Mouse (Mus musculus) spleen, postnatal 36 days (tissue): Measurements from ENCODE around the gene Tnfaip3.

Experiments
- DNase-seq, 2 experiments: peaks; one replicate each; pipeline ENCODE4 v3.0.0; 2022; ENCODE audit warnings: low spot score in 2 of 2, mixed read lengths in 1 of 2

Tnfaip3 gene

DNA sequence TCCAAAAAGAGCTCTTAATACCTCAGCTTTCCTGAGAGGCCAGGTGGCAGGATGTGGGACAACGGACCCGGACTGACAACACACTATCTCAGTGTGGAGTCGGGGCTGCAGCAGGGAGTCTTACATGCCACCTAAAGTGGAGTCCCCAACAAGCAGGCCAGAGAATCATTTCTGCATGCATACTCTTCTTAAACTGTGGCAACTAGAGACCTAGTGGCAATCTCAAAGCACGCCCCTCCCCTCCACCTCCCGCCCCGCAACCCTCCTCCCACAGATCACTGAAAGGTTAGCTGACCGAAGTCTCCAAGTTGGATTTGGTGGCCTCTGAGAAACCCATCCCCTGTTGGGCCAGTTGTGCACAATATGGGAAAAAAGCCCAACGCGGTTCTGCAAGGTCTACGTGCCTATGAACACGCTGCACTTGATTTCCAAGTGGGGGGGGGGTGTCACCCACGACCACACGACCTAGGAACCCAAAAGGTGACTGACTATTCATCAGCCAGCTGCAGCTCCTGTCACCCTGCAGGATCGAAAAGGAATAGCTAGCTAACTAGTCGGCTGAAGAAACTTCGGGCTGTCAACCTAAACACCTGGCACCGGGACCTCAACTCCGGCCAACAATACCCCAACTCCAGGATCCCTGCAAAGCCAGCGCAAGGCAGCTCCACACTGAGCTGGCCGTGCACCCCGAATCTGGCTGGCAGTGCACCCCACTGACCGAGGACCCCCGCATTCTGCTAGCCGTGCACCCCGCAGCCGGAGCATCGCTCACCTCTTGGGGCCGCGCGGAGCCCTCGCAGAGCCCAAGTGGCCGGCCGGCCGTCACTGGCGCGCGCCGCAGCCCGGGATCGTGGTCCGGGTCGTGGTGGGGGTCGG is 838 bp downstream of the Tnfaip3 start:
- DNase-seq: peak; percentile 37 to 43

DNA sequence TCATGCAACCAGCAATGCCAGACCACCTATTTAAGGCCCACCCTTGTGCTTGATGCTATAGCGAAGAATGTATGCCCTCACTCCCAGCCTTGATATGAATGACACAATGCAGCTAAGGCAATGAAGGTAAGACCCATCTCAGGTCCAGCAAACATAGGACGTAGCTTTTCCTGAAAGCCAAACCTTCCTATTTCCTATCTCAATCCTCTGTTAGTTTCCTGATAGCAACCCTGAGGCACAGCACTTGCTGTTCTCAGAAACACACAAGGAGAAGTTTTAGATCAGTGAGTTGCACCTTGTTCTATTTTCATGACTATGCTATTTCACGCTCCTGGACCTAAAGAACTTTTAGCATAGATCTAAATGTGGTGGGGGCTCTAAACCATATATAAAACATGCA is 2.1 kb downstream of the Tnfaip3 start:
- DNase-seq: no peak

DNA sequence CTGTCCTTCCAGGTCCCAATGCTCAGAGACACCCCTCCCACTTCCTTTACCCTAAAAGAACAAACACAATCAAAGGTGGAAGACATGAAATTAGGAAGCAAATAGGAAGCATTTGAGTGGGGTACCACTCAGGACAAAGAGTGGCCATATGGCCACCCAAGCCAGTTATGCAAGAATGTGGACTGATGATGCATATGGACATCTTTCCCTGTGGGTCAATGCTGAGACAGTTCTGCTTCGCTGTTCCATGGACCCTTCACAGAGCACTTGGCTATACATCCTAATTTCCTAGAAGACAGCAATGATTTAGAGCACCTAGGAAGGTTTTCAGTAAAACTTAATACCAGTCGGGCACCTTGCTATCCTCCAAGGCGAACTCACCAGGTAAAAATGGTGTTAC is 2.8 kb downstream of the Tnfaip3 start:
- no peak for DNase-seq

DNA sequence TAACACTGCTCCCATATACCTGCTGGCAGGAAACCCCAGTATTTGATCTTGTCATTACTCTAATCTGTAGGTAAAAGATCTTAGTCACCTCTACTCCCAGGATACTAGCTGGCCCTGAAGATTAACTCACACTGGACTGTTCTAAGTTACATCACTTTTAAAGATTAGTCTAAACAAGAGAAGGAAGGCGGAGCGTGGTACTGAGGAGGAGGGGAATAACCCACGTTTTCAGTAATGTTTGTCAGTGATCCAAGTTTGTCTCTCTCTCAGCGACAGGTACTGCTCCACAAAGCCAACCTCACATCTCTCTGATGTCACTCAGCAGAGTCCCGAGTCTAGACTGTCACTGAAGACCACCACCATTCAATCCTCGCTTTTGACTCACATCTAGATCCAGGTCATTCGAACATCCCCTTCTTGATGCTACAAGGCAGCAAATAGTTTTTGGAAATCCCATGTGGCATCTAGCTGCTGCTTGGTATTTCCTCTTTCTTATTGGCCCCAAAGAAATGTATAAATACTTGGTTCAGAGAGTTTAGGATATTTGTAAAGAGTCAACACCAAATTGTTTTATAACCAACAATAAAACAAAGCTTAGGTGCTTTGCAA is 3.5 kb downstream of the Tnfaip3 start:
- no peak for DNase-seq

DNA sequence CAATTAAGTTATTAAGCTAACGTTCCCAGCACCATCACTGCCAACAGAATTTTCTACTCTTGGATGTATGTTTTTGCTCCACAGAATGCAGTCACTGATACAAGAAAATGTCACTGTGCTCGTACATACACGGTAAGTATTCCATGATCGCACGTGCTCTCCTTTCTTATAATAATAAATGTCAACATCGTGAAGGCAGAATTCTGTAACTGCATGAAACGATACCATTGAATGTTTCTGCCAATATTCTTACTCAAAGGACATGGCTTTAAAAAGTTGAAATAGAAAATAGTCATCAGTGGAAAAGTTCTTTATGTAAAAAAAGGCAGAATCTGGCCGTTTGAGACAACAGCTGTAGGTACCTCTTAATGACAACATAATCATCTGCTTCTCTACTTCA is 5.0 kb downstream of the Tnfaip3 start:
- DNase-seq: no peak

DNA sequence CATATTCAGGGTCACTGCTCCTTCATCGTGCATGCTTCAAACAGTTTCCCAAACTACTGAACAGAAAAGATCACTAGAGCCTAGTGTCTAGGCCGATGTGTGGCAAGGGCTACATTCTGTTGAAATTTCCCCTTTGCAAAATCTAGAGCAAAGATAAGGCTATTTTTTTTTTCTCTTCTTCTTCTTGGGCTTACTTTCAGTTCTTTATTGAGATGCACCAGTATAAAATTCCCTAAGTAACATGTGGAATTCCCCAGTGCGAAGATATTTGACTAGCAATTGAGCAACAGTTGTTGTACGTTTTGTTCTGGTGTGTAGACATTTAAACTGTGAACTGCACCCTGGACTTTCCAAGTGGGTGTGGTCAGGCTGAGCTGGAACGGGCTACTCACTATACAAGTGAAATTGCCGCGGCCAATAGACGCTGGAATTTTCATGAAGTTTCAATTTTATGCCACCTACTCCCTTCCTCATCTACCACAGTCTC is 6.2 kb downstream of the Tnfaip3 start:
- DNase-seq: peak; percentile 57 to 67

DNA sequence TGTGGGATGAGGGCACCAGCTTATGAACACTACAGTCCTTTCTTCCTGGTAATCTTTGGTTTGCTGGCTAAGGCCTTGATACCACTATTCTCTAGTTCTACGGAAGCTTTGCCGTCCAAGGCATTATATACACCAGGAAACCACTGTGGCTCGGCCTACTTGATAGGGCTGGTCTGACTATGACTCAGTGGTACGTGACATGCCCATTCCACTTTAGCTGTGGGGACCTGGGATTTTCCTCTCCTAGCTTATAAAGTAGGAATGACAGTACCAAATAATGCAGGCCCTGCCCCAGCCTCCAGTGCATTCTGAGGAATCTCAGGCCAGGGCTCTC is 6.9 kb downstream of the Tnfaip3 start:
- no peak for DNase-seq

DNA sequence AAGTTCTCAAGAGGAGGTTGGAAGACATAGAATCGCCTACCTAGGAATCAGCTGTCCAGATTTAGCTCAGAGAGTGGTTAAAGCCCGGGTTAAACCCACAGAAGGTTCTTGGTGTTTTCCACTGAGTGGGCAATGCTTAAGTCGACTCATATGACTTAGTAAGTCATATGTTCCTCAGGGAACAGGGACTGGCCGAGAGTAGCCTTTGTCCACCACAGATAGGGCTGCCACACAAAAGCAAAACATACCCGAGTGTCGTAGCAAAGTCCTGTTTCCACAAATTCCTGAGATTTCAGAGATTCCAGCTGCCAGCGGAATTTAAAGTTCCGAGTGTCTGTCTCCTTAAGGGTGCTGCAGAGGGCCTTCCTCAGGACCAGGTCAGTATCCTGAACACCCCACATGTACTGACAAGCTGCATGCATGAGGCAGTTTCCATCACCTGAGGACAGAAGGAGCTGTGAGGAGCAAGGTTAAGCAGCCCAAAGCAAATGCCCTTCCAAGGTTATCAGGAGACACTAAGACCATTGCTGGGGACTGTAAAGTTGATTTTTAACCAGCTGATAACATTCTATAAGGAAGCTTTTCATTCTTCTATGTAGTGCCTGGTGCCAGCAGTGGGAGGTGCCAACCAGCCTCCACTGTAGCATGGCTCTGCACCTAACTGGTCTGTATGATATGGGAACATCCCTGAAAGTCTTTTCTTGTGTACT is 7.4 kb downstream of the Tnfaip3 start:
- DNase-seq: no peak

DNA sequence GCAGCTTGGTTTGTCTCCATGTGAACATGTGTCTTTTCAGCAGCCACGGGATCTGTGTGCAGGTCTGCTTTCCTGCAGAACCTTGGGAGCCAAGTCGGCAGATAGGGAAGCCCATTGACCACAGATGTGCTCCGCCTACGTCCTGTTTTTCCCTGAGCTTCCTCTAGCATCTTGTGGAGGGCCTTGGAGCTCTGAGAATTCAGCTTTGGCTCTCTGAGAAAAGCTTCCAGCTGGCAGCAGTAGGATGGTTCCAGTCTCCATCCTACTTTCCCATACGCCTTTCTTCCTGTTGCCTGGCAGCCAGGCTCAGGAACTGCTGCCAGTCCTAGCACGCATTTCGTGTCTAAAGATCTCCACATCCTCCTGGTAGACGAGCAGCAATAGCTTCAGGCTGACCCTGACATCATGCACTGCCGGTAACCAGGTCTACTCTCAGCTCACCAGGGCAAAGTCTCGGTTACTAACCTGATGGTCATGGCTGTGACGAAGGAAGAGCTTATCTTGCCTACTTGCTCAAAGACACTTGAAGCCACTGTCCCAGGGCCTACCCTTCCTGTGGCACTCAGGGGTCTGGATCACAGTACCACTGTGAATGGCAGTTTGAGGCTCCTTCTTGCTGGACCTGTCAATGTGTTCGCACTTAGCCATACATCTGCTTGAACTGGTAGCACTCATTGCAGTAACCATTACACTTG is 13.2 kb downstream of the Tnfaip3 start:
- DNase-seq: no peak

DNA sequence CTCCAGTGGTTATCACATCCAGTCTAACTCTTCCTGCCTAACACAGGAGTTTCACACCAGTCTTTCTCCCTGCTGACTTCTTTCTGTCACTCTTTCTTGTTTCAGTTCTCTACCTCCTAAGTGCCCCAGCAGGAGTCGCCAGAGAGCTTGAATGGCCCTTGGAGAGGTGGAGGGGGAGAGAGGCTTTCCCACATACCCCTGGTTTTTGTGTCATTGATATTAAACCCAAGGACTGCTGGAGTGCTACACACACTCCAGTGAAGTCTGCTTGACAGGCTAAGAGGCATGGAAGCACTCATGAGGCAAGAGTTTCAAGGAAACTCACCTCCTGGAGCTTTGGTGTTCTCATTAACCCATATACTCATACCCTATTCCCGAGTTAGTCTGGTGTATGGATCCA is 16.0 kb downstream of the Tnfaip3 start:
- DNase-seq: peak in 1 of 2 experiments; percentile 34

DNA sequence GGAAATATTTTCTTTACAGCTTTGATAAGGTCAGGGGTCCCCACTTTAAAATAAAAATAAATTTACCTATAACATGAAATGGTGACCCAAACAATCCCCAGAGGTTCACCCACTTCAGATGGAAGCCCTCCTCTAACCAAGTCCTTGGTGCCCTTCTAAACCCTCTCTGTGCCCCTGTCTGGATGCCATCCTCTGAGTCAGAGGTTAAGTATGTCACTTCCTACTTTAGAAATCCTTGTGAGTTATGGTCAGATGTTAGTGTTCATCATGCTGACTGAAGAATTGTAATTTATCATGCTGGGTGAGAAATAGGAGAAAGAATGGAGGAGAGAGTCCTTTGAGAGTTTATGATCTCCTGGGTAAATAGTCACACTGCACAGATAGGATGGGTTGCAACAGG is 19.1 kb downstream of the Tnfaip3 start:
- no peak for DNase-seq

DNA sequence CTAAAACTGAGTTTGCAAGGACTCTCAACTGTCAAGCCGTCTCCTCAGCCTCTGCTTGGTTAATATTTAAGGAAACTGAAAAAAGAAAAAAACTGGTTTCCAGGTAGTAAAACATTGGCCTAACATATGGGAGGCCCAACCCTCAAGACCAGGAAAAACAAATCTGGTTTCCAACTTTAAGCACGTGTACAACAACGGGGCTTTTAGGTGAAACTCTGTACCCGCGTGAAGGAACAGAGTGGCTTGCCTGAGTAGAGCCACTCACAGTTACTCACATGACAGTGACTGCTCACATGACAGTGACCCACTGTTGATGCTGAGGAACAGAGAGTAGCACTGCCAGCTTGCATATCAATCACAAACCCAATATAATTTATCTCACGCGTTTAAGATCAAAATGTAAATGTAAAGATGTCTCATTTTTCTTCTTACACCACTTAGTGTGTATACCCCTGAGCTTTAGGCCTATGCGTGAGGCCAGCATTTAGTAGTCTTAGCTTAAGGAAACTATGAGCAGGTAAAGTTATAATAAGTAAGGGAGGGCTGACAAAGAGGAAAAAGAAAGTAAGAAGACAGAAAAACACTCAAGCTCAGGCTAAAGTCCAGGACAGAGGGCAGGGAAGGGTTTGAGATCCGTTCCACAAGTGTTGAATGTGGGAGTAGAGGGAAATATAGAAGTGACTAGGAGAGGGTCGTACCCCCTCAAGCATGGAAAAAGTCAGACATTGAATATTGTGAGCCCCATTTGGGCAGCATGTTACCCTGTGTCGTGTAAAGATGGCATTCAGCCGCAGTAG is 19.8 kb downstream of the Tnfaip3 start:
- no peak for DNase-seq

DNA sequence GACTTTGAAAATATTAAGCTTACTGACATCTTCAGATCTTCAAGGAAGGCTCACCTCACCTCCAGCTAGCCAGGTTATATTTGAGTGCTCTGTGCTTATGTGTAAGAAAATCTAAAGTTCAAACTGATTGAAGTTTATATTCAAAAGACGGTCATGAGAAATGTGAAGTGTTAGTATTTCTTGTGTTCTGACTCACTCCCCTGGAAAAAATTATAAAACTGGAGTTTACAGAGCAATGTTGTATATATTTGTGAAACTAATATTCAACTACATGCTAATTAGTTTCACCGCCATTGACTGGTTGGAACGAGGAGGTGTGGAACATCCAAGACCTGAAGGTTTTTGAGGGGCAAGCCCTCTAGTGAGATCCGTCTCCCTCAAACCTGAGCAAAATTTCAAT is 22.5 kb downstream of the Tnfaip3 start:
- DNase-seq: no peak

DNA sequence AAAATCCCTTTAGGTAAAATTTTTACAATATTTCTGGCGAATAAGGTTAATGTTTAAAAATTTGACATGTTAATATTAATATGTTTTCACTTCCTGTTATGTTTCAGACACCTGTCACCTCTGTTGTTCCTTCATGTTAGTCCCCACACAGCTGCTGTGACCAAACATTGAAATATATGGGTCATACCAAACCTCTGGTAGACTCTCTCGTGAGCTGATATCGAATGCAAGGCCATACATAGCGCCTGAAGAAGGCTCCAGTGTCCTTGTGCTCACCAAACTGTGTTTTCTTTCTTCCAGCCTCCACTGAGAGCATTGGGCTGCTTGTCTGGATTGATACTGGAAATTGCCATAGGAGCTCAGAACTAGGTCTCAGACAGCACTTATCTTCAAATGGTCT is 24.4 kb downstream of the Tnfaip3 start:
- no peak for DNase-seq

DNA sequence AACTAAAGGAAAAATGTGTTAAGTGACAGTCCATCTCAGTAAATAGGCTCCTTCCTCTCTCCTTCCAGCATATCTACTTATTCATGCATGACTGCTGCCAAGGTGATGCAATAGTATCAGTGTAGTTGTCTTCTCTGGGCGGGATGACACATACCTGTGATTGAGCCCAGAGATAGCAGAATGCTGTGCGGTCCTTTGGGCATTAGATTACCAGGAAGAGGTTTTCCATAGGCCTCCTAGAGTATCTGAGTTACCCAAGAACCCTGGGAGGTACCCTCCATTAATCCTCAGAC is 27.6 kb downstream of the Tnfaip3 start:
- DNase-seq: no peak

DNA sequence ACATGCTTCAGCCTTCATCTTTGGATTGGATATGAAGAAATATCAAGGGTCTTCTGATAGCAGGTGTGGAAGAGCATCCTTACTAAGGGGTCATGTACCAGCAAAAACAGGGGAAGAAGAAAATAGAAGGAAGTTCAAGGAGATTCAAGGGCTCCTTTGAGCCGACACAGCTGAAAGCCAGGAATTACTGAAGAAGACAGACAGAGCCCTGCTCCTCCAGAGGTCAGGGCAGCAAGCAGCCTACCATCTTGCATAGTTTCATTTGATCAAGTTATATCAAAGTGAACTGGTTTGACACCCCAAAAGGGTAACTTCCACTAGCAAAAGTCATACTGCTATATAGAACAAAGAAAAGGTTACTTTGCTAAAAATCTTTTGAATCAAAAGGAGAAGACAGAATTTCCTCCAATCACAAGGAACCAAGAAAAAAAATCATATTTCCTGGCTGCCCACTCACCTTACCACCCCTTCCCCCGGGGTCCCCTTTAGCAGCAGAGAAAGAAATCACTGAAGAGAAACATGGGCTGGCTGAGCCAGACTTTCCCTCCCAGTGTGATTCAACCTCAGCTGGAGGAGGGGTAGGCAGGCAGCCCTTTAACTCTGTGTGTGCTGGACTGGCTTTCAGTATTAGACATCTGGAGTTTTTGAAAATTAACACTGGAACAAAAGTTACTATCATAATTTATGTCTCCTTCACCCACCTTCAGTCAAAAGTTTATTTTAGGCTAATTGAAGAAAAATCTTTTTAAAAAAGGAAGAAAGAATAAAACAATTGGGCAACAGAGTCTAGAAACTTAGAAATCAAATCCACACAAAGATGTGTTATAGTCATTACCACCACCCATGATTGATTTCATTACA is 28.2 kb downstream of the Tnfaip3 start:
- no peak for DNase-seq

DNA sequence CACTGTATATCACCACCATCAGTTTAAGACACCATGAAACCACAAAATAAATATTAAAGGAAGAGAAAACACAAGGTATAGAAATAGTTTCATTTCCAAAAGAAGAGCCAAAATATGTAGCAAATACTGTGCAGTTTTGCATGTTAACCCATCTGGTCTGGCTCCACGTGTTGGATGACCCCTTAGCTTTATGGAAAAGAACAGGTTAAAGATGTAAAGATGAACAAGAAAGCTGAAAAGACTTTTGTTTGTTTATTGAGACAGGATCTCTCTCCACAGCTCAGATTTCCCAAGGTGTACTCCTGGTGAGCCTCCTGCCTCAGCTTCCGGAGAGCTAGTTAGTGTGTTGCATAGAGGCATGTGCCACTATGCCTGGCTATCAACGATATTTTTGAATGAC is 29.9 kb downstream of the Tnfaip3 start:
- no peak for DNase-seq

DNA sequence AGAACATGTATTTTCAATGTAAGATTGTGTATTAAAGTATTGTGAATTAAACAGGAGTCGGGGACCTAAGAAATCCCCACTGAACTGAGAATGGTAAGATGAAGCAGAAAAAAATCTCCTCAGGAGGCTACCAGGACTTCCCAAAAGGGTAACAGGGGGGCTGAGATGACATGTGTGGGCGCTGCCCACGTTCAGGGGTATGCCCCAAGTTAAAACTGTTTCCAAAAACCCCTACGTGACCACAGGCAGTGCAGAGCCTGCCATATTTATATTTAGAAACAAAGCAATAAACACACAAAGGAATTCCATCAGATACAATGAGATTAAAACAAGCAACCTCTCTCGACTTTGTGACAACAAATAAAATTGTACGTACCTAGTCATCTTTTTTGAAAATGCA is 31.9 kb downstream of the Tnfaip3 start:
- DNase-seq: no peak

DNA sequence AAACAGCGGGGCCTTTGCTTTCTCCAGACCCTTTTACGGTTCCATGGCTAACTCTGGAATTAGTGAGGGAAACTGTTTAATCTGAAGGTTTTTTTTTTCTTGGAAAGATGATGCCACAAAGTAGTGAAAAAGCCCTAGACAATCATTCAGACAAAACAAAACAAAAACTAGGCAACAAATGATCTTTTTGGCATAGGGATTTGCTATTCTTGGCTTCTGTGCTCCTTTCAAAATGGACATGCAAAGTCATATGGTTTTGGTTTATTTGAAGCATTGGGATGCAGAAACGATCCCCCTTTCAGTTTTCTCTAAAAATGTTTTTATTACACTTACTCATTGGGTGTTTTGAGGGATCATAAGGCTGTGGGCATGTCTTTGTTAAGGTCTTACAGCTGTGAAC is 41.0 kb downstream of the Tnfaip3 start:
- DNase-seq: no peak

DNA sequence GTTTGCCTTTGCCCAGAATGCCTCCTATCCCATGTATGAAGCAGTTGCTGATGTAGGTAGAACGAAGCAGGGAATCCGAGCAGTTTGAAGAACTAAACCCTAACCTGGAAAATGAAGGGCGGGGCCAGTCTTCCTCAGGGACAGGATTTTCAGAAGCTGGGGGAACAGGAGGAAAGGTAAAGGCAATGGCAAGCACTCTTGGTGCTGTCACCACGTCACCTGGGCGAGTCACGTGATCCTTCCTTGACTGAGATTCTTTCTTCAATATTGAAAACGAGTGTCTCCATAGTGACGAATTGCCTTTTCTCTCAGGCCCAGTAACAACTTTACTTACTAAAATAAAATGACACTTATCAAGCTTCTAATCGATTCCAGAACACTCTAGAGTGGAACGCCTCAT is 48.6 kb downstream of the Tnfaip3 start:
- no peak for DNase-seq

DNA sequence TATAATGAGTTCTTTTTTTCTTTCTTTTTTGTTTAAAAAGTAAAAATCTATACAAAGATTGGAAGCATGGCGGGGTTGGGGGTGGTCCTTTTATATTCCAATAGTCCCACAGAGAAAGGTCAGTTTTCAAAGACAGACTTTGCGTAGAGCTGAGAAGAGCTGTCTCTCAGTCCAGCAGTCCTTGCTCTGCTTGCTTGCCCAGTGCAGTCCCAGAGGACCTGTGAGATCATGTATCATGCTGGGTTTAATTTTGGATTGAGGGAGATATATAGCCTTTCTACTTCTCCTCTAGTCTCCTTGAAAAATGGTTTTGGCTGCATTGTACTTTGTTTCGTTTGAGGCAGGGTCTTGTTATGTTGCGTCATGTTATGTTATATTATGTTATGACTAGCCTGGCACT is 49.9 kb downstream of the Tnfaip3 start:
- no peak for DNase-seq
